In the genomic region with DNA sequence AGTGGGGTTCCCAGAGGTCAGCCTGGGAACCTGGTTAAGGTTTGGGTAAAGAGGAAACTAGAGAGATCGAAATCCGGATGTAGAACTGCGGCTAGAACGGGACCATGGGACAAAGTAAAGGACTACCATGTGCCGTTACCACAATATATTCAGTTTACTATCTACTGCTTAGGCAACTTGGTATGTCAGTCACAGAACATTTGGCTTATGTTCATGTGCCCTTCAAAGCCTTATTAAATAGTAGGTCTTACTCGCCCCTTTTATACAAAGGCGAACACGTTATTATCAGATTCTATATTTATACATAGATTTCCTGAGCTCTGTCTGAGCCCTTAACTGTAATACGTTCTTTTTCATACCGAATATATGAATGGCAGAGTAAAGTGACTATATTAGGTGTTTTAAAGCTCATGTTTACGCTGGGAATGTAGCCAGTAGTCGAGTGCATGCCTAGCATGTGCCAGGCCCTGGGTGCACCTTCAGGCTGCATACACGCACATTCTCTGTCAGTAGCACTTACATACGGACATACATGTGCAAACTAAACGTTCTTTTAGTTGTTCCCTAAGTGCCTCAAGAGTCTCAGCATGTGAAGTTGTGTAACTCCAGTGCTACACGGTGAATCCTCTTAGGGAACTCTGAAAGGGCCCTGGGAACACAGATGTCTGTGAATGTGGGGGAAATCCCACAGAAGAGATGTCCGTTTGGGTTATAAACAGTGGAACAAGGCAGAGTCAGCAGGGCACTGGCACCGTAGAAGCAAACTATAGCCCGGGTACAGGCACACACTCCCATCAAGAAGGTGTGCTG, we compare ENCODE assay signal across 10 mouse cellular contexts. TPM values are rescaled to one million over a fixed set of nuclear protein-coding genes. Genes with fewer than 3 reads are reported as not detected.
DNase-seq lines count a peak whose midpoint lies in the region; ATAC-seq and TF ChIP-seq lines count a peak whose summit lies in the region.
"Had no signal": no experiment of that assay in that cellular context is flagged by ENCODE, and none has a peak within 500 bp of the region (broad histone marks: within the 10 kb centered on the region; RNA-seq: fewer than 3 reads in every experiment).

No protein-coding gene starts in this region.

- no peak overlapping the region for H3K27ac ChIP-seq in kidney, postnatal 0 days
- H3K27ac ChIP-seq in embryonic facial prominence, embryonic 15.5 days (replicated peaks) = no peak overlapping the region
- peak overlapping the region; percentile 29; the same call in 1 of the 2 replicates for H3K27ac ChIP-seq in intestine, embryonic 14.5 days (ENCODE audit: low read depth)
- H3K27ac ChIP-seq in cerebellum, adult 2 months (ENCODE audit: insufficient read depth, low read length) = no peak overlapping the region

- no peak for TF ChIP-seq CTCF in kidney, postnatal 0 days (IDR thresholded peaks at IDR 0.05; ENCODE audit: low read depth)
- no peak for TF ChIP-seq CTCF in cerebellum, adult 2 months (IDR thresholded peaks at IDR 0.05; ENCODE audit: borderline replicate concordance, insufficient read depth, low read depth, low read length)

- no peaks in the 10 kb centered on the region for H3K36me3 ChIP-seq in kidney, postnatal 0 days (ENCODE audit: insufficient read depth, low read length)
- H3K36me3 ChIP-seq in embryonic facial prominence, embryonic 15.5 days = no peaks in the 10 kb centered on the region
- H3K36me3 ChIP-seq in intestine, embryonic 14.5 days (ENCODE audit: control insufficient read depth, insufficient read depth, low read length) = no peaks in the 10 kb centered on the region

- H3K9ac ChIP-seq in kidney, postnatal 0 days (ENCODE audit: low read depth, low read length) = 0 out of 2 replicates have a peak overlapping the region, but pooled peaks have one; percentile 19
- no peak overlapping the region for H3K9ac ChIP-seq in embryonic facial prominence, embryonic 15.5 days
- H3K9ac ChIP-seq in intestine, embryonic 14.5 days (ENCODE audit: low read length) = no peak overlapping the region
- H3K9ac ChIP-seq: forebrain, postnatal 0 days had no signal

- no peak for TF ChIP-seq POLR2A in cerebellum, adult 2 months (IDR thresholded peaks at IDR 0.05; ENCODE audit: borderline replicate concordance, insufficient read depth, low read length)

- no peaks in the 10 kb centered on the region for H3K27me3 ChIP-seq in kidney, postnatal 0 days (ENCODE audit: insufficient read depth, low read length)
- H3K27me3 ChIP-seq in embryonic facial prominence, embryonic 15.5 days = no peaks in the 10 kb centered on the region
- H3K27me3 ChIP-seq in intestine, embryonic 14.5 days (replicated peaks; ENCODE audit: control insufficient read depth, insufficient read depth, low read length) = no peaks in the 10 kb centered on the region
- H3K27me3 ChIP-seq in cerebellum, adult 2 months (ENCODE audit: control insufficient read depth, insufficient read depth, low read length) = no peaks in the 10 kb centered on the region

- H3K4me3 ChIP-seq in kidney, postnatal 0 days (replicated peaks; ENCODE audit: low read depth, low read length) = no peak overlapping the region
- no peak overlapping the region for H3K4me3 ChIP-seq in embryonic facial prominence, embryonic 15.5 days (replicated peaks)
- H3K4me3 ChIP-seq in intestine, embryonic 14.5 days (ENCODE audit: low read depth, low read length) = peak overlapping the region; percentile 90; the same call in 1 of the 2 replicates
- no peak overlapping the region for H3K4me3 ChIP-seq in cerebellum, adult 2 months (replicated peaks; ENCODE audit: insufficient read depth, low read depth, low read length)

- WGBS in kidney, postnatal 0 days = 82% methylated on average over 19 of the region's 19 CpGs
- 70% methylated on average over 19 of the region's 19 CpGs for WGBS in embryonic facial prominence, embryonic 15.5 days
- WGBS in intestine, embryonic 14.5 days = 69% methylated on average over 19 of the region's 19 CpGs
- 78% methylated on average over 19 of the region's 19 CpGs for WGBS in cerebellum, adult 2 months

- H3K4me2 ChIP-seq in kidney, postnatal 0 days (ENCODE audit: low read length) = peak overlapping the region; percentile 80
- H3K4me2 ChIP-seq in embryonic facial prominence, embryonic 15.5 days (replicated peaks) = peak overlapping the region; percentile 51
- H3K4me2 ChIP-seq in intestine, embryonic 14.5 days (ENCODE audit: low read length) = peak overlapping the region; percentile 78

- no peaks in the 10 kb centered on the region for H3K9me3 ChIP-seq in kidney, postnatal 0 days (replicated peaks; ENCODE audit: low read length)
- H3K9me3 ChIP-seq in embryonic facial prominence, embryonic 15.5 days (replicated peaks) = no peaks in the 10 kb centered on the region
- H3K9me3 ChIP-seq in intestine, embryonic 14.5 days (ENCODE audit: control insufficient read depth, low read length) = no peaks in the 10 kb centered on the region

- no peak for ATAC-seq in kidney, postnatal 0 days (replicated peaks; ENCODE audit: low FRiP score, low read depth)
- ATAC-seq in embryonic facial prominence, embryonic 15.5 days (ENCODE audit: insufficient number of reproducible peaks, low FRiP score, low TSS enrichment, low read depth) = no peak
- no peak for ATAC-seq in intestine, embryonic 14.5 days (replicated peaks; ENCODE audit: low FRiP score, low TSS enrichment, low read depth)
- ATAC-seq: forebrain, postnatal 0 days had no signal

- no peak for DNase-seq in kidney, postnatal 0 days (ENCODE audit: low spot score)
- no peak for DNase-seq in kidney, adult 9 months
- no peak for DNase-seq in intestine, embryonic 14.5 days (ENCODE audit: low spot score)
- peak; percentile 57 for DNase-seq in naive thymus-derived CD4-positive, alpha-beta T cell, adult 2 months (ENCODE audit: low read depth)
- DNase-seq in testis, postnatal 10 days (ENCODE audit: low spot score) = no peak
- no peak for DNase-seq in cerebellum, adult 2 months
- DNase-seq: forebrain, postnatal 0 days; kidney, adult 8-10 months; right cerebral cortex, adult 18-20 months had no signal

- H3K4me1 ChIP-seq in kidney, postnatal 0 days (replicated peaks; ENCODE audit: insufficient read depth, low read length) = peaks cover 9% of the 10 kb centered on the region; the same call in 1 of the 2 replicates
- H3K4me1 ChIP-seq in embryonic facial prominence, embryonic 15.5 days = peaks cover 29% of the 10 kb centered on the region
- H3K4me1 ChIP-seq in intestine, embryonic 14.5 days (replicated peaks; ENCODE audit: control insufficient read depth, insufficient read depth, low read length) = peaks cover 21% of the 10 kb centered on the region
- no peaks in the 10 kb centered on the region; the same call in 1 of the 2 replicates for H3K4me1 ChIP-seq in cerebellum, adult 2 months (ENCODE audit: control insufficient read depth, insufficient read depth, low read length)

RNA-seq across cellular contexts. Expression of gene Il6st, which starts 2.5 kb away (rescaled TPM):
- polyA plus RNA-seq in kidney, postnatal 0 days (2015; fragmentation: Nextera tagmentation; extraction: Ambion mirVana) = 24.0 and 26.0 TPM in 2 replicates
- polyA plus RNA-seq in embryonic facial prominence, embryonic 15.5 days (2015; fragmentation: Nextera tagmentation; extraction: Ambion mirVana) = 36.4 and 37.8 TPM in 2 replicates
- 46.2 and 46.5 TPM in 2 replicates for polyA plus RNA-seq in intestine, embryonic 14.5 days (2014; fragmentation: Nextera tagmentation; extraction: Ambion mirVana)
- polyA plus RNA-seq in cerebellum, adult 2 months (2012; rRNA removed) = 32.4 and 32.8 TPM in 2 replicates
